Mouse (Mus musculus) liver, embryonic 16.5 days (tissue): ENCODE data around the gene Nemf. TPM values are rescaled to one million over a fixed set of nuclear protein-coding genes. Genes with fewer than 3 reads are reported as not detected.

Experiments
- ATAC-seq: fragments of 200-750 bp; cut with Nextera tagmentation; 2 replicates; pipeline ENCODE4 v1.8.0; 2017; ENCODE audit warnings: low read depth, mild to moderate bottlenecking, moderate number of reproducible peaks, moderate library complexity
- H3K27ac ChIP-seq: fragments of 300-500 bp; sonication (generic); 2 replicates; pipeline ENCODE4 v1.5.1; 2014; ENCODE audit warnings: mild to moderate bottlenecking, low read length
- H3K27me3 ChIP-seq: fragments of 300-500 bp; sonication (generic); 2 replicates; pipeline ENCODE4 v1.6.1; 2014; ENCODE audit warnings: low read depth, low read length, mixed read lengths; ENCODE audit not compliant: control insufficient read depth, insufficient read depth
- H3K36me3 ChIP-seq: fragments of 300-500 bp; sonication (generic); 2 replicates; pipeline ENCODE4 v1.6.1; 2014; ENCODE audit warnings: mild to moderate bottlenecking; ENCODE audit not compliant: control insufficient read depth, insufficient read depth
- H3K4me1 ChIP-seq: fragments of 300-500 bp; sonication (generic); 2 replicates; pipeline ENCODE4 v1.6.1; 2014; ENCODE audit warnings: low read depth, low read length, mixed read lengths; ENCODE audit not compliant: control insufficient read depth
- H3K4me2 ChIP-seq: fragments of 300-500 bp; sonication (generic); 2 replicates; pipeline ENCODE4 v1.6.1; 2014; ENCODE audit warnings: low read depth, low read length, mixed read lengths
- H3K4me3 ChIP-seq: fragments of 300-500 bp; sonication (generic); 2 replicates; pipeline ENCODE4 v1.5.1; 2014; ENCODE audit warnings: low read depth, mild to moderate bottlenecking, low read length
- H3K9ac ChIP-seq: fragments of 300-500 bp; sonication (generic); 2 replicates; pipeline ENCODE4 v1.6.1; 2014; ENCODE audit warnings: low read depth, low read length
- H3K9me3 ChIP-seq: fragments of 300-500 bp; sonication (generic); replicated peaks from 2 replicates; pipeline ENCODE4 v1.6.1; 2016; ENCODE audit warnings: low read length; ENCODE audit not compliant: control insufficient read depth
- WGBS: fragments of 180-500 bp; shearing (Covaris S2); extraction: QIAGEN DNeasy Blood & Tissue Kit; methylation state at CpG from one replicate; pipeline ENCODE4 v1.1.7; 2014; ENCODE audit not compliant: insufficient replicate concordance; 5-methylcytosine and 5-hydroxymethylcytosine counted together
- polyA plus RNA-seq: library from polyadenylated mRNA; unstranded; fragments of >200 nt; fragmentation: Nextera tagmentation; extraction: Ambion mirVana; gene quantifications from 2 replicates; pipeline ENCODE4 v1.2.1, GENCODE M21; 2015

The Nemf gene
- polyA plus RNA-seq, 1 experiment from 2014 or later, result 34.2 TPM

DNA sequence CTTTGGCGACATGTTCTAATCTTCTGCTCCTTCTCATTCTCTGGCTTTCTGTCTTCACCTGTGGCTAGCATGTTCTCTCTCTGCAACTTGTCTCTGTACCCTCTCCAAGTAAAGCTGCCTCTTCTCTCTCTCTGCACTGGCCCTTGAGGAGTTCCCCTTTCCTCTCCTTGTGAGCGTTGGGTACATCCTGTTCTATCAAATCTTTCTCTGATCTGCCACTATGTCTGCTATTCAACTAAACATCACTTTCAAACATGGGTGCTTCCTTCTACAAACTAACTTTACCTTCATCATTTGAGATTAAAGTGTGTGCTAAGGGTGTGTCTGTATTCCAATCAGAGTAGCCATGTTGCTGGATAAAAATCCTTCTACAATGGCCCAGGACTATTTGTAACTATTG, 62.0 kb downstream of the Nemf start:
- H3K27ac ChIP-seq, result peak overlapping the region; percentile 97
- H3K9me3 ChIP-seq, result no peaks in the 10 kb centered on the region
- WGBS, result 41% methylated on average over 2 of the region's 2 CpGs
- H3K4me3 ChIP-seq, result no peak overlapping the region
- peak overlapping the region; percentile 18; the same call in 1 of the 2 replicates for H3K9ac ChIP-seq
- H3K4me1 ChIP-seq, result peaks cover 50% of the 10 kb centered on the region
- H3K27me3 ChIP-seq, result no peaks in the 10 kb centered on the region
- H3K36me3 ChIP-seq, result no peaks in the 10 kb centered on the region
- no peak overlapping the region for H3K4me2 ChIP-seq
- ATAC-seq, result no peak

DNA sequence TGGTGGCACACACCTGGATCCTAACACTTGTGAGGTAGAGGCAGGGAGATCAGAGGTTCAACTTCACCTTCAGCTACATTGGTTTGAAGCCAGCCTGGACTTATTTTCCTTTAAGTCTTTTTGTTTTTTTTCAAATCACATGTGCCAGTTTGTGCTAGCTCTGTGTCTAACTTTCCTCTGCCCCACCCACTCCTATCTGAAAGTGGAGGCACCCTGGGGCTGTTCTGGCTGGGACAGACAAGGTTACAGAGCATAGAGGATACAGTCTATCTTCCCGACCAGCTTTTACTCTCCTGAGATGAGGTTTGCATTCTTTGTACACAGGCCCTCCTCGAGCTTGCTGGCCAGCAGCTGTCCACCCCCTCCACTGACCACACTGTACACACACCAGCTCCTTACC, 63.1 kb downstream of the Nemf start:
- no peaks in the 10 kb centered on the region for H3K9me3 ChIP-seq
- WGBS, result 7% methylated on average over 2 of the region's 2 CpGs
- no peaks in the 10 kb centered on the region for H3K36me3 ChIP-seq
- ATAC-seq, result peak; percentile 91
- H3K9ac ChIP-seq, result peak overlapping the region; percentile 54
- H3K4me2 ChIP-seq, result peak overlapping the region; percentile 61
- peak overlapping the region; percentile 25 for H3K4me3 ChIP-seq
- H3K27ac ChIP-seq, result peak overlapping the region; percentile 97
- H3K27me3 ChIP-seq, result no peaks in the 10 kb centered on the region
- H3K4me1 ChIP-seq, result peaks cover 43% of the 10 kb centered on the region

DNA sequence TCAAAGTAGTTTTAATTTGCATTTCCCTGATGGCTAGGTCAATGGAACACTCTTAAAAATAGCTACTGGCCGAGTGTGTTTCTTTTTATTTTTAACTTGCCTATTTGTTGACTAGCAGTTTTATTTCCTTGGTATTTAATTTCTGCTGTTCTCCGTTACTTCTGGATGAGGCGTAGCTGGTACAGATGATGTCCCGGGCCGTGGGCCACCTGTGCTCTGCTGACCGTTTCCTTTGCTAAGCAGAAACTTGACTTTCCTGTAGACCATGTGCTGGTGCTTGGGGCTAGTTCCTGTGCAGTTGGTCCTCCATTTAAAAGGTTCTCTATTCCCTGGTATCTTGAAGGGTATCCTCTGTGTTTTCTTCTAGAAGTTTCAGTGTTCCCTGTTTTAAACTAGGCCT, 64.6 kb downstream of the Nemf start:
- Histone ChIP-seq H3K9ac (no peak overlapping the region), H3K4me3 (no peak overlapping the region), H3K9me3 (no peaks in the 10 kb centered on the region), H3K27ac (peak overlapping the region; percentile 48; the same call in 1 of the 2 replicates), H3K4me2 (peak overlapping the region; percentile 4; the same call in 1 of the 2 replicates), H3K4me1 (peaks cover 32% of the 10 kb centered on the region), H3K36me3 (no peaks in the 10 kb centered on the region), H3K27me3 (no peaks in the 10 kb centered on the region)
- WGBS, result 86% methylated on average over 6 of the region's 6 CpGs
- no peak for ATAC-seq

DNA sequence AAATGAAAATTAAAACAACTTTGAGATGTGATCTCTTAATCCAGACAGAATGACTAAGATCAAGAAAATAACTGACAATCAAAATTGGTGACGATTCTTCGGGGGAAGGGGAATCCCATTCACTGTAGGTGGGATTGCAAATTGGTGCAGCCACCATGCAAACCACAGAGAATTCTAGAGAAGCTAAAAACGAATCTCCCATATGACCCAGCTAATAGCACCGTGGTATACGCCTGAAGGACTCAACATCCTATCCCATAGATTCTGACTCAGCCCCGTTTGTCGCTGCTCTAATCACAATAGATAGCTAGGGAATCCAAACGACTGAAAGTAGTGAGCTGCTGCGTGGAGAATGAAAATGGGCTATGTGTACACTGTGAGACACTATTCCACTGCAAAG, 68.3 kb downstream of the Nemf start:
- no peak overlapping the region for H3K27ac ChIP-seq
- WGBS, result 72% methylated on average over 9 of the region's 9 CpGs

DNA sequence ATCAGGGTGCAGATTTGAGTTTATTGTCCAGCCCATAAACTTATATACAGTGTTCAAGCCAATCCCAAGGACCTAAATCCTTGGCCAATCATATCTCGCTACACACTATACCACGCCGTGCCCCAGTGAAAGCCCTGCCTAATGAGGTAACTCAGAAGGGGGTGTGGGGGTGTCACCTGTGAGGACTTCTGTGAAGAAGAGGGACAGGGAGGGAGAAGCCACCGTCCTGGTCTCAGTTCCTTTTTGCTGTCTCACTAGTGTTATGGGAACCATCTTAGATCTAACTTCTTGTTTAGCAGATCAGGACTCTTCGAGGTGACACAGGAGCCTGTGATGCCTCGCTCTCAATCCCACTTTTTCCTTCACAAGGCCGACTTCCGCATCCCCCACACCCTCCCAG, 69.4 kb downstream of the Nemf start:
- ATAC-seq, result peak; percentile 19; the same call in 1 of the 2 replicates
- no peaks in the 10 kb centered on the region for H3K27me3 ChIP-seq
- peaks cover 5% of the 10 kb centered on the region for H3K4me1 ChIP-seq
- H3K4me3 ChIP-seq, result no peak overlapping the region
- 76% methylated on average over 8 of the region's 8 CpGs for WGBS
- H3K36me3 ChIP-seq, result no peaks in the 10 kb centered on the region
- no peaks in the 10 kb centered on the region for H3K9me3 ChIP-seq
- no peak overlapping the region for H3K27ac ChIP-seq
- no peak overlapping the region for H3K4me2 ChIP-seq
- no peak overlapping the region for H3K9ac ChIP-seq

More for the DNA sequence above, 68.3 kb downstream of the Nemf start:
- Histone ChIP-seq H3K27me3 (no peaks in the 10 kb centered on the region), H3K4me1 (peaks cover 15% of the 10 kb centered on the region), H3K9me3 (no peaks in the 10 kb centered on the region), H3K4me2 (no peak overlapping the region), H3K36me3 (no peaks in the 10 kb centered on the region), H3K9ac (no peak overlapping the region), H3K4me3 (no peak overlapping the region)
- no peak for ATAC-seq

DNA sequence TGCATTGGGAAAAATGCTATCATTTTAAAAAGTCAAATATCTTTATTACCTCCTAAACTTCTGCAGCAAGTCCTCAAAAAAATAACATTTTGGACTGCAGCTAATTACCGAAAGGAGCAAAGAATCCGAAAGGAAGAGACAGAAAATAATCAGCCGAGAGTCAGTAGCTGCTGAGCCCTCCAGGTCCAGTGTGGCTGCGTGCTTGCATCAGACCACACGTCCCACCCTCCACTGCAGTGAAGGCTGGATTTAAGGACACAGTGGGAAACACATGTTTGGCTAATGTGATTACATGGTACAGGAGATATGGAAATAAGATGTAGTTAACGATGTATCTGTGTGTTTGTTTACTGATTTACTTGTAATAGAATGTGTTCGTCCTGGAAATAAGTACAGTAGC, 73.8 kb downstream of the Nemf start:
- H3K27ac ChIP-seq, result no peak overlapping the region
- peaks cover 3% of the 10 kb centered on the region; the same call in 1 of the 2 replicates for H3K4me1 ChIP-seq
- no peaks in the 10 kb centered on the region for H3K27me3 ChIP-seq
- no peaks in the 10 kb centered on the region for H3K36me3 ChIP-seq
- H3K4me2 ChIP-seq, result no peak overlapping the region
- no peak overlapping the region for H3K9ac ChIP-seq
- ATAC-seq, result no peak
- H3K4me3 ChIP-seq, result no peak overlapping the region
- no peaks in the 10 kb centered on the region for H3K9me3 ChIP-seq
- WGBS, result 81% methylated on average over 7 of the region's 7 CpGs

DNA sequence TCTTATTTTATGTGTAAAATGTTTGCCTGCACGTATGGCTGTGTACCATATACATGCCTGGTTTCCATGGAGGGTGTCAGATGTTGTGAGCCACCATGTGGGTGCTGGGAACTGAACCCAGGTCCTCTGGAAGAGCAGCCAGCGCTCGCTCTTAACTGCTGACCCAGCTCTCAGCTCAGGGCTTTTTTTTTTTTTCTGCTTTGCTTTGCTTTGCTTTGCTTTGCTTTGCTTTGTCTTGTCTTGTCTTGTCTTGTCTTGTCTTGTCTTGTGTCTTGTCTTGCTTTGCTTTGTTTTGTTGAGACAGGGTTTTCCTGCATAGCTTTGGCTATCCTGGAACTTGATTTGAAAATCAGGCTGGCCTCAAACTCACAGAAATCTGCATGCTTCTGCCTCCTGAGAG, 76.0 kb downstream of the Nemf start:
- H3K36me3 ChIP-seq, result no peaks in the 10 kb centered on the region
- H3K27ac ChIP-seq, result no peak overlapping the region
- 85% methylated on average over 3 of the region's 3 CpGs for WGBS
- H3K9ac ChIP-seq, result no peak overlapping the region
- no peaks in the 10 kb centered on the region for H3K9me3 ChIP-seq
- H3K4me1 ChIP-seq, result no peaks in the 10 kb centered on the region
- H3K4me2 ChIP-seq, result no peak overlapping the region
- no peak overlapping the region for H3K4me3 ChIP-seq
- no peaks in the 10 kb centered on the region for H3K27me3 ChIP-seq
- no peak for ATAC-seq

DNA sequence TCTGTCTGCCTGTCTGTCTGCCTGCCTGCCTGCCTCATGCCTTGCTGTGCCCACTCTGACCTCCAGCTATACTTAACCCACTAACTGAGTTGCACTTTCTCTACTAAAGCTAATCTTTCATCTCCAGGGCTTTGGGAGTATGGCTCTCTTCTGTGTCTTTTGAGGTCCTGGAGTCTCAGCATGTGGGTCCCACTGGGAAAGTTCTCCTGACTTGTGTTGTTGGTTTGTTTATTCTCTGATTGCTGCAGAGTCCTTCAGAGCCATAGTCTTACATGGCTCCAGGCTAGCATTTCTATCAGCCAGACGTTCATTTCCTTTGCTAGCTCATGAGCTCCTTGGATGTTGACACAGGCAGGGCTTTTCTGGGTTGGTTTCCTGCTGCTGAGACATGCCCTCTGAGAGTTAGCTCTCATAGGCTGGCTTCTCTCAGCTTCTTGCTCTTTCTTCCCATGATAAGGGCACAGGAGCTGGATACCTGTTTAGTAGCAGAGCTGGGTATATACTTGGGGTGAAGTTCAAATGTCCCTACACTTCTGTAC, 77.0 kb downstream of the Nemf start:
- Histone ChIP-seq H3K36me3 (no peaks in the 10 kb centered on the region), H3K4me3 (no peak overlapping the region), H3K27ac (no peak overlapping the region), H3K9ac (no peak overlapping the region), H3K4me2 (no peak overlapping the region), H3K9me3 (no peaks in the 10 kb centered on the region), H3K4me1 (no peaks in the 10 kb centered on the region), H3K27me3 (no peaks in the 10 kb centered on the region)
- 10% methylated on average over 1 of the region's 1 CpGs for WGBS
- ATAC-seq, result no peak

DNA sequence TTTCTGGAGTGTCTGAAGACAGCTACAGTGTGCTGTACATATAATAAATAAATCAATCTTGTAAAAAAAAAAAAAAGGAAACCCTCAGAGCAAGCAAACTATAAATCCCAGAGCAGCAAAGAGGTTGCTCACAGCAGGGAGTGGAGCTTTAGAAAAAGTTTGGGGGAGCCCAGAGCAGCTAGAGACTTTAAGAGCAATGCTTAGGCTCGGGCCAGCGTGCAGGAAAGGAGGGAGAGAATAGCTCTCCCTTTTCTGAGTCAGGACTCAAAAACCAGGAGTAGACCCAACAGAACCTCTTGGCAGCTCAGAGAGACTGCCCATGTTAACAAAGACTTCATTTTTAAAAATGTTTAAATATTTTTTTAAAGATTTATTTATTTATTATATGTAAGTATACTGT, 88.0 kb downstream of the Nemf start:
- ATAC-seq, result no peak
- WGBS, result 73% methylated on average over 2 of the region's 2 CpGs
- H3K9me3 ChIP-seq, result no peaks in the 10 kb centered on the region
- H3K27ac ChIP-seq, result no peak overlapping the region
- no peak overlapping the region for H3K4me2 ChIP-seq
- H3K27me3 ChIP-seq, result no peaks in the 10 kb centered on the region
- no peak overlapping the region for H3K4me3 ChIP-seq
- no peaks in the 10 kb centered on the region for H3K4me1 ChIP-seq
- H3K36me3 ChIP-seq, result no peaks in the 10 kb centered on the region
- no peak overlapping the region for H3K9ac ChIP-seq
